Mouse (Mus musculus) bone marrow, adult 2 months (tissue): ENCODE data around the gene Csde1. TPM values are rescaled to one million over a fixed set of nuclear protein-coding genes. Genes with fewer than 3 reads are reported as not detected.

ENCODE experiments used
- H3K27ac ChIP-seq: fragments of 200-500 bp; 2 replicates; pipeline ENCODE4 v1.5.1; 2012; ENCODE audit warnings: low read depth, mild to moderate bottlenecking, control low read depth, inconsistent platforms, low read length; ENCODE audit not compliant: control insufficient read depth, poor library complexity, insufficient read depth
- H3K4me1 ChIP-seq: fragments of 200-500 bp; 2 replicates; pipeline ENCODE4 v1.6.1; 2011; ENCODE audit warnings: low read length; ENCODE audit not compliant: control insufficient read depth, insufficient read depth
- H3K4me3 ChIP-seq: fragments of 200-500 bp; replicated peaks from 2 replicates; pipeline ENCODE3; 2011; ENCODE audit warnings: mild to moderate bottlenecking, low read depth, low read length, control low read depth; ENCODE audit not compliant: control insufficient read depth
- CTCF ChIP-seq: fragments of 200-500 bp; IDR thresholded peaks from 2 replicates; pipeline ENCODE4 v1.5.1; 2011; ENCODE audit warnings: low read length, control low read depth; ENCODE audit not compliant: control insufficient read depth, insufficient read depth
- POLR2A ChIP-seq: fragments of 200-500 bp; IDR thresholded peaks from 2 replicates; pipeline ENCODE4 v1.6.1; 2011; ENCODE audit warnings: low read depth, mild to moderate bottlenecking, control low read depth, low read length, borderline replicate concordance; ENCODE audit not compliant: control insufficient read depth
- WGBS: fragments of 180-500 bp; shearing (Covaris S2); methylation state at CpG from one replicate; pipeline ENCODE4 v1.1.7; 2018; 5-methylcytosine and 5-hydroxymethylcytosine counted together
- polyA plus RNA-seq: library from polyadenylated mRNA; stranded (reverse); fragments of >200 nt; gene quantifications from 2 replicates; pipeline ENCODE4 v1.2.4, GENCODE M21; 2011; ENCODE audit warnings: low replicate concordance; ENCODE audit not compliant: missing spikeins, insufficient read depth, insufficient read length

Gene Csde1
- polyA plus RNA-seq, 1 experiment, result 116 TPM

- 37% methylated on average over 5 of the region's 5 CpGs for WGBS
- Histone ChIP-seq H3K4me1 (no peaks in the 10 kb centered on the region; the same call in 1 of the 2 replicates), H3K4me3 (no peak overlapping the region), H3K27ac (no peak overlapping the region)
- no peak for TF ChIP-seq POLR2A
Measured at GRCm38 (mm10) chr3:103101194-103101593, 81.0 kb downstream of the Csde1 start.

GRCm38 (mm10) chr3:103101909-103102308, 81.7 kb downstream of the Csde1 start:
- Histone ChIP-seq H3K4me1 (no peaks in the 10 kb centered on the region; the same call in 1 of the 2 replicates), H3K27ac (no peak overlapping the region)

GRCm38 (mm10) chr3:103102454-103103390, 82.5 kb downstream of the Csde1 start, which contains the start of gene Dennd2c:
TSS of gene Dennd2c (plus strand) at chr3:103102604.
- TF ChIP-seq POLR2A (peak; percentile 68; the same call in 1 of the 2 replicates), CTCF (no peak)
- Histone ChIP-seq H3K4me3 (peak within 1 kb of the TSS; percentile 79), H3K27ac (peak within 1 kb of the TSS; percentile 52; the same call in 1 of the 2 replicates), H3K4me1 (no peaks in the 10 kb centered on the region; the same call in 1 of the 2 replicates)
- WGBS, result under 1% methylated on average over 72 of the region's 72 CpGs

More at GRCm38 (mm10) chr3:103101909-103102308, 81.7 kb downstream of the Csde1 start:
- H3K4me3 ChIP-seq, result peak overlapping the region; percentile 79
- no peak for TF ChIP-seq POLR2A
- TF ChIP-seq CTCF, result no peak
- WGBS, result under 1% methylated on average over 14 of the region's 14 CpGs

Other genes with a start within 250 kb of the Csde1 start
- gene Tshb, start 237.7 kb upstream of the Csde1 start, polyA plus RNA-seq, result not detected in 2 replicates
- 4.2 TPM in 1 of 2 replicates, not detected in the other for gene Sycp1, start 84.3 kb upstream of the Csde1 start, polyA plus RNA-seq
- 0.52 TPM in 1 of 2 replicates, not detected in the other for gene Nr1h5, start 56.3 kb upstream of the Csde1 start, polyA plus RNA-seq
- gene Sike1, start 24.7 kb upstream of the Csde1 start, polyA plus RNA-seq, result 8.4 and 18.8 TPM in 2 replicates
- 22.5 and 23.7 TPM in 2 replicates for gene Nras, start 37.9 kb downstream of the Csde1 start, polyA plus RNA-seq
- gene Ampd1, start 53.6 kb downstream of the Csde1 start, polyA plus RNA-seq, result 2.1 TPM in 1 of 2 replicates, not detected in the other
- gene Dennd2c, start 82.2 kb downstream of the Csde1 start, polyA plus RNA-seq, result 10.2 and 12.8 TPM in 2 replicates
- gene Bcas2, start 151.2 kb downstream of the Csde1 start, polyA plus RNA-seq, result 51.7 and 63.7 TPM in 2 replicates